ENCODE assay signal across 17 mouse cellular contexts in genomic region chr4:138777417-138778407, GRCm38 (mm10). TPM values are rescaled to one million over a fixed set of nuclear protein-coding genes. Genes with fewer than 3 reads are reported as not detected.
DNase-seq lines count a peak whose midpoint lies in the region; ATAC-seq lines count a peak whose summit lies in the region.
"Had no signal": no experiment of that assay in that cellular context is flagged by ENCODE, and none has a peak within 500 bp of the region (broad histone marks: within the 10 kb centered on the region; RNA-seq: fewer than 3 reads in every experiment).

No protein-coding gene starts in this region.

- 39% methylated on average over 20 of the region's 20 CpGs for WGBS in hindbrain, embryonic 16.5 days
- WGBS in neural tube, embryonic 14.5 days = 36% methylated on average over 20 of the region's 20 CpGs

- DNase-seq in embryo, embryonic 10.5 days (ENCODE audit: low spot score) = peak; percentile 38
- no peak for DNase-seq in embryo, embryonic 10 days (ENCODE audit: low spot score)
- DNase-seq in retina, embryonic 14.5 days (ENCODE audit: low spot score) = peak; percentile 65
- no peak for DNase-seq in retina, postnatal 1 day
- no peak for DNase-seq in layer of hippocampus, adult 11-12 months (ENCODE audit: low spot score)
- DNase-seq in thymus, postnatal 10 days (ENCODE audit: low spot score in 2 of 2) = no peak
- DNase-seq: cerebellum, adult 8-10 months; heart, adult 18-20 months; heart, postnatal 14 days; layer of hippocampus, postnatal 36 days; thymus, postnatal 4 days had no signal

- no peak overlapping the region for H3K4me2 ChIP-seq in hindbrain, embryonic 16.5 days (ENCODE audit: low read length)
- 0 out of 2 replicates have a peak overlapping the region, but pooled peaks have one; percentile 6 for H3K4me2 ChIP-seq in neural tube, embryonic 14.5 days (ENCODE audit: low read depth, low read length)

- H3K9ac ChIP-seq in hindbrain, embryonic 16.5 days (ENCODE audit: low read depth, low read length) = no peak overlapping the region
- H3K9ac ChIP-seq in neural tube, embryonic 14.5 days (replicated peaks; ENCODE audit: low read depth, low read length) = no peak overlapping the region

- H3K27ac ChIP-seq in hindbrain, embryonic 16.5 days (ENCODE audit: low read depth, low read length) = peak overlapping the region; percentile 44
- H3K27ac ChIP-seq in neural tube, embryonic 14.5 days (ENCODE audit: low read depth, low read length) = peak overlapping the region; percentile 85
- H3K27ac ChIP-seq: macrophage had no signal

- peaks cover 2% of the 10 kb centered on the region; the same call in 1 of the 2 replicates for H3K4me1 ChIP-seq in hindbrain, embryonic 16.5 days (ENCODE audit: control insufficient read depth, insufficient read depth, low read depth, low read length)
- peaks cover 6% of the 10 kb centered on the region; the same call in 1 of the 2 replicates for H3K4me1 ChIP-seq in neural tube, embryonic 14.5 days (ENCODE audit: control insufficient read depth, insufficient read depth, low read length)

- ATAC-seq in hindbrain, embryonic 16.5 days = peak; percentile 76
- ATAC-seq in neural tube, embryonic 14.5 days (ENCODE audit: low read depth) = peak; percentile 70

- no peaks in the 10 kb centered on the region for H3K27me3 ChIP-seq in hindbrain, embryonic 16.5 days (replicated peaks; ENCODE audit: control insufficient read depth, insufficient read depth, low read length)
- no peaks in the 10 kb centered on the region for H3K27me3 ChIP-seq in neural tube, embryonic 14.5 days (ENCODE audit: control insufficient read depth, insufficient read depth, low read length)

- no peaks in the 10 kb centered on the region for H3K9me3 ChIP-seq in hindbrain, embryonic 16.5 days (ENCODE audit: control insufficient read depth, low read length)
- no peaks in the 10 kb centered on the region for H3K9me3 ChIP-seq in neural tube, embryonic 14.5 days (ENCODE audit: control insufficient read depth, low read length)

- H3K36me3 ChIP-seq in hindbrain, embryonic 16.5 days (ENCODE audit: control insufficient read depth, insufficient read depth, low read length) = no peaks in the 10 kb centered on the region
- no peaks in the 10 kb centered on the region for H3K36me3 ChIP-seq in neural tube, embryonic 14.5 days (ENCODE audit: control insufficient read depth, insufficient read depth, low read length)

- H3K4me3 ChIP-seq in hindbrain, embryonic 16.5 days (ENCODE audit: low read length) = no peak overlapping the region
- H3K4me3 ChIP-seq in neural tube, embryonic 14.5 days (ENCODE audit: low read depth, low read length) = no peak overlapping the region

RNA-seq across cellular contexts. Expression of gene Pla2g2d, which starts 2.2 kb away (rescaled TPM):
- polyA plus RNA-seq in hindbrain, embryonic 16.5 days (2015; fragmentation: Nextera tagmentation; extraction: Ambion mirVana) = 0.61 and 0.76 TPM in 2 replicates
- 1.6 and 2.6 TPM in 2 replicates for polyA plus RNA-seq in neural tube, embryonic 14.5 days (2014; fragmentation: Nextera tagmentation; extraction: Ambion mirVana)
- polyA plus RNA-seq: kidney, embryonic 14.5 days; limb, embryonic 11.5 days; liver, embryonic 16.5 days; macrophage had no signal

RNA-seq across cellular contexts. Expression of gene Pla2g2f, which starts 20.3 kb away (rescaled TPM):
- 0.06 TPM in 1 of 2 replicates, not detected in the other for polyA plus RNA-seq in hindbrain, embryonic 16.5 days (2015; fragmentation: Nextera tagmentation; extraction: Ambion mirVana)
- not detected in 2 replicates for polyA plus RNA-seq in neural tube, embryonic 14.5 days (2014; fragmentation: Nextera tagmentation; extraction: Ambion mirVana)
- polyA plus RNA-seq: kidney, embryonic 14.5 days; liver, embryonic 16.5 days; macrophage had no signal

RNA-seq across cellular contexts. Expression of gene Ubxn10, which starts 40.7 kb away (rescaled TPM):
- polyA plus RNA-seq in hindbrain, embryonic 16.5 days (2015; fragmentation: Nextera tagmentation; extraction: Ambion mirVana) = 4.5 and 5.2 TPM in 2 replicates
- polyA plus RNA-seq in neural tube, embryonic 14.5 days (2014; fragmentation: Nextera tagmentation; extraction: Ambion mirVana) = 2.7 and 3.0 TPM in 2 replicates
- polyA plus RNA-seq: macrophage had no signal

RNA-seq across cellular contexts. Expression of gene Pla2g2c, which starts 53.1 kb away (rescaled TPM):
- polyA plus RNA-seq in hindbrain, embryonic 16.5 days (2015; fragmentation: Nextera tagmentation; extraction: Ambion mirVana) = 0.35 and 0.36 TPM in 2 replicates
- 0.35 and 0.49 TPM in 2 replicates for polyA plus RNA-seq in neural tube, embryonic 14.5 days (2014; fragmentation: Nextera tagmentation; extraction: Ambion mirVana)
- polyA plus RNA-seq: liver, embryonic 16.5 days; macrophage had no signal

Comparison
In these comparisons a context has a peak if more than half of its experiments do, and no peak if none do; other contexts are left out.
1. DNase-seq: peak in embryo, embryonic 10.5 days (single experiment) and retina, embryonic 14.5 days (single experiment); none in embryo, embryonic 10 days (single experiment), retina, postnatal 1 day (single experiment), layer of hippocampus, adult 11-12 months (single experiment) and thymus, postnatal 10 days (0 of 2).